Mouse (Mus musculus) E14TG2a.4 (cell line): ENCODE measurements around the gene Stoml1.

Experiments
- CTCF ChIP-seq: conservative IDR thresholded peaks from 2 replicates; pipeline ENCODE4 v1.5.1; 2014; ENCODE audit warnings: low read length
- NANOG ChIP-seq: IDR thresholded peaks from 2 replicates; pipeline ENCODE4 v1.6.1; 2014; ENCODE audit warnings: borderline replicate concordance, low read length, mixed read lengths

DNA sequence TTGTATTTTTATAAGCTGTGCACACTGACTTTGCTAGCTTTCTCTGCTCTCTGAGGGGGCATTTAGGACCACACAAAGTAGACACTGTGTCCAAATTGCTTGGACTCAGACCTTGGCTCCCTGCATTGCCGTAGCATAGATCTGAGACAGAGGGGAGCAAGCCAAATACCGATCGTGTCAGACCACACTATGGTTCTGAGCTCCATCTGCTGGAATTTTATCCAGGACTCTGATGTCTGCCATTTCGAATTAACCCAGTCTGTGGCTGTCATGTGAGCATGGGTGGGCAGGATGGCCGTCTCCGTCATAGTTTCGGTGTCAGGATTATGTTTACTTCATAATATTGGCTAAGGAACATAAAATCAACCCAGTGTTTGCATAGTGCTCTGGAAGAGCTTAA, 30.5 kb downstream of the Stoml1 start:
- TF ChIP-seq CTCF (no peak), NANOG (no peak)
